Mouse (Mus musculus): ENCODE measurements around the gene Ret. TPM values are rescaled to one million over a fixed set of nuclear protein-coding genes. Genes with fewer than 3 reads are reported as not detected.
A peak's percentile ranks its signal among the peaks of the same experiment; 100 is the strongest.

Gene Ret
- polyA plus RNA-seq, 1 experiment from 2014 or later, result 4.2 TPM

GRCm38 (mm10) chr6:118138731-118139709 lies 58.5 kb downstream of the Ret start, which contains the start of gene Csgalnact2:
TSS of gene Csgalnact2 (minus strand) at chr6:118139140.
- Histone ChIP-seq H3K36me3 (no peaks in the 10 kb centered on the region), H3K9me3 (no peaks in the 10 kb centered on the region), H3K4me1 (replicated peaks) (peaks cover 6% of the 10 kb centered on the region), H3K27me3 (no peaks in the 10 kb centered on the region), H3K27ac (peak within 1 kb of the TSS; percentile 49), H3K9ac (replicated peaks) (peak within 1 kb of the TSS; percentile 76), H3K4me3 (replicated peaks) (peak within 1 kb of the TSS; percentile 75), H3K4me2 (replicated peaks) (peak within 1 kb of the TSS; percentile 72)
- WGBS, result 7% methylated on average over 62 of the region's 66 CpGs
- peak; percentile 97 for ATAC-seq

DNA sequence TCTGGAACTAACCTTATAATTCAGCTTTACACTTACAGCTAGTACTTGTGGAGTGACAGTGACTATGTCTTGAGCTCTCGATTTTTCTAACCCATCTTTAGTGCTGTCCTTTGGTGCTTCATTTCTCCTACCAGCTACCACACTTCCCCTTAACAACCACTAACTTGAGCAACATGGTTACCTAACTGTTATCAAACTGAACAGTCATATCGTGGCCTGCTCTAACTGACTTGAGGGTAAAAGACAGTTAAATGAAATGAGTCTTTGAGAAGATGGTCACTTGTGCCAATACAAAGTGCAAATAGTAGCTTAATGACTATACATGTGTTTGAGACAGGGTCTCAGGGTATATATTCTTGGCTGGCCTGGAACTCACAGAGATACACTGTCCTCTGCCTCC lies 60.4 kb downstream of the Ret start:
- 86% methylated on average over 2 of the region's 2 CpGs for WGBS
- H3K4me3 ChIP-seq (replicated peaks), result no peak overlapping the region
- ATAC-seq, result no peak

GRCm38 (mm10) chr6:118134461-118134860 lies 63.1 kb downstream of the Ret start:
- no peak for ATAC-seq
- Histone ChIP-seq H3K9ac (replicated peaks) (no peak overlapping the region), H3K36me3 (no peaks in the 10 kb centered on the region), H3K9me3 (no peaks in the 10 kb centered on the region), H3K27ac (no peak overlapping the region), H3K4me1 (replicated peaks) (peaks cover 6% of the 10 kb centered on the region), H3K4me3 (replicated peaks) (no peak overlapping the region), H3K27me3 (no peaks in the 10 kb centered on the region), H3K4me2 (replicated peaks) (no peak overlapping the region)
- WGBS, result 84% methylated on average over 1 of the region's 1 CpGs

More for the DNA sequence above, 60.4 kb downstream of the Ret start:
- Histone ChIP-seq H3K9me3 (no peaks in the 10 kb centered on the region), H3K9ac (replicated peaks) (no peak overlapping the region), H3K27ac (no peak overlapping the region), H3K36me3 (no peaks in the 10 kb centered on the region), H3K27me3 (no peaks in the 10 kb centered on the region), H3K4me2 (replicated peaks) (no peak overlapping the region), H3K4me1 (replicated peaks) (peaks cover 6% of the 10 kb centered on the region)

DNA sequence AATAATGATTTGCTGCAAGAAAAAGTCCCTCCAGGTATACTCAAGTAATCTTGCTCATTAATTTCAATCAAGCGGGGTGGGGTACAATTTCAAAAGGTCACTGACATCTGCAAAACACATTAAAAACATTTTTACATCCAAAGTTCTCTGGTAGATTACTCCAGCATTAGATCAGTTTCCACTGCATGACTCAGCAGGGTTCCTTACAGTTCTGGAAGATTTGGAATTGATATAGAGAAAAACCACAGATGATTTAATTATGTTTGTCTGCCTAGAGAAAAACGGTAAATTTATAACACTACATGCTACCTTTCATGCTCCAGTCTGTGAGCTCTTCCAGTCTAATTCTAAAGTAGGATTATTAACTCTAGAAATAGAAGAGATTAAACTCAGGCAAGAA lies 67.5 kb downstream of the Ret start:
- Histone ChIP-seq H3K27me3 (no peaks in the 10 kb centered on the region), H3K4me3 (replicated peaks) (no peak overlapping the region), H3K36me3 (no peaks in the 10 kb centered on the region), H3K9me3 (no peaks in the 10 kb centered on the region), H3K4me1 (replicated peaks) (no peaks in the 10 kb centered on the region), H3K9ac (replicated peaks) (no peak overlapping the region), H3K27ac (no peak overlapping the region), H3K4me2 (replicated peaks) (no peak overlapping the region)
- WGBS, result 76% methylated on average over 2 of the region's 2 CpGs
- no peak for ATAC-seq

GRCm38 (mm10) chr6:118127827-118128487 lies 69.6 kb downstream of the Ret start:
- Histone ChIP-seq H3K9ac (replicated peaks) (no peak overlapping the region), H3K36me3 (peaks cover 12% of the 10 kb centered on the region; the same call in 1 of the 2 replicates), H3K4me1 (replicated peaks) (no peaks in the 10 kb centered on the region), H3K27me3 (no peaks in the 10 kb centered on the region), H3K4me3 (replicated peaks) (no peak overlapping the region), H3K9me3 (no peaks in the 10 kb centered on the region), H3K27ac (no peak overlapping the region), H3K4me2 (replicated peaks) (no peak overlapping the region)
- 89% methylated on average over 6 of the region's 6 CpGs for WGBS
- no peak for ATAC-seq

DNA sequence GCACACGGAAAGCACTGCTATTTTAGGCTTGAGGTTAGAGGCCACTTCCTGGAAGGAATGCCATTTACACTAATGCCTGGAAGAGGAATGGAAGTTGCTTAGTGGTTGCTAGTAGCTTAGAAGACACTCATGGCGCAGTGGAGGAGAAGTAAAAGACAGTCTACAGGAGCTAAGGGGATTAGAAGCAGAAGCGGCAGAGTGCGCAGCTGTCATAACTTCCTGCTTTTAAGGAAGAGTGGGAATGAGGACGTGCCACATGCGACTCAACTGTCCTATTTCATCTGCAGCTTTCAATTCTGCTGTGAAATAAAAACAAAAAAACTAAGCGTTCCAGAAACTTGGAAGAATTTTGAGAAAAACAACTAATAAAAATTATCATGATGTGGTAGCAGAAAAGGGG lies 70.3 kb downstream of the Ret start:
- ATAC-seq, result no peak
- no peak overlapping the region for H3K27ac ChIP-seq
- no peaks in the 10 kb centered on the region for H3K9me3 ChIP-seq
- 79% methylated on average over 7 of the region's 7 CpGs for WGBS
- no peaks in the 10 kb centered on the region for H3K27me3 ChIP-seq
- no peak overlapping the region for H3K9ac ChIP-seq (replicated peaks)
- peaks cover 17% of the 10 kb centered on the region for H3K36me3 ChIP-seq
- H3K4me2 ChIP-seq (replicated peaks), result no peak overlapping the region
- H3K4me1 ChIP-seq (replicated peaks), result no peaks in the 10 kb centered on the region
- H3K4me3 ChIP-seq (replicated peaks), result no peak overlapping the region

GRCm38 (mm10) chr6:118126577-118126976 lies 70.9 kb downstream of the Ret start:
- no peak overlapping the region for H3K4me2 ChIP-seq (replicated peaks)
- H3K4me3 ChIP-seq (replicated peaks), result no peak overlapping the region
- peaks cover 19% of the 10 kb centered on the region for H3K36me3 ChIP-seq
- no peak overlapping the region for H3K9ac ChIP-seq (replicated peaks)
- H3K27ac ChIP-seq, result no peak overlapping the region
- H3K9me3 ChIP-seq, result no peaks in the 10 kb centered on the region
- no peaks in the 10 kb centered on the region for H3K4me1 ChIP-seq (replicated peaks)
- no peaks in the 10 kb centered on the region for H3K27me3 ChIP-seq
- no peak for ATAC-seq

GRCm38 (mm10) chr6:118122767-118123166 lies 74.8 kb downstream of the Ret start:
- H3K4me3 ChIP-seq (replicated peaks), result no peak overlapping the region
- no peaks in the 10 kb centered on the region for H3K9me3 ChIP-seq
- H3K27ac ChIP-seq, result no peak overlapping the region
- H3K4me2 ChIP-seq (replicated peaks), result no peak overlapping the region
- H3K9ac ChIP-seq (replicated peaks), result no peak overlapping the region
- WGBS, result 88% methylated on average over 1 of the region's 1 CpGs
- no peak for ATAC-seq
- no peaks in the 10 kb centered on the region for H3K27me3 ChIP-seq
- H3K36me3 ChIP-seq, result peaks cover 19% of the 10 kb centered on the region
- H3K4me1 ChIP-seq (replicated peaks), result no peaks in the 10 kb centered on the region

- H3K9ac ChIP-seq (replicated peaks), result no peak overlapping the region
- no peaks in the 10 kb centered on the region for H3K4me1 ChIP-seq (replicated peaks)
- 60% methylated on average over 1 of the region's 1 CpGs for WGBS
- H3K4me3 ChIP-seq (replicated peaks), result no peak overlapping the region
- peaks cover 19% of the 10 kb centered on the region for H3K36me3 ChIP-seq
- no peak overlapping the region for H3K27ac ChIP-seq
- H3K4me2 ChIP-seq (replicated peaks), result no peak overlapping the region
- no peaks in the 10 kb centered on the region for H3K9me3 ChIP-seq
- no peaks in the 10 kb centered on the region for H3K27me3 ChIP-seq
- ATAC-seq, result no peak
Measured at GRCm38 (mm10) chr6:118111810-118112209, 85.7 kb downstream of the Ret start.

Other genes starting within 250 kb of the Ret start
- gene Rasgef1a, start 186.3 kb downstream of the Ret start, polyA plus RNA-seq (2015; fragmentation: Nextera tagmentation; extraction: Ambion mirVana), result 1.2 and 1.4 TPM in 2 replicates
- 6.9 and 8.4 TPM in 2 replicates for gene Csgalnact2, start 58.6 kb downstream of the Ret start, polyA plus RNA-seq (2015; fragmentation: Nextera tagmentation; extraction: Ambion mirVana)
- 27.7 and 27.9 TPM in 2 replicates for gene Bms1, start 221.8 kb upstream of the Ret start, polyA plus RNA-seq (2015; fragmentation: Nextera tagmentation; extraction: Ambion mirVana)

Measured in midbrain, embryonic 13.5 days (tissue).